Mouse (Mus musculus) lung, postnatal 36 days (tissue): ENCODE measurements at regions not wholly inside any gene's neighbourhood (a gene's known extent, or its start where the extent isn't known, plus 50 kb on each side); places are given as distances from the start of the nearest gene placed in this dataset.
A peak's percentile ranks its signal among the peaks of the same experiment; 100 is the strongest.

ENCODE experiments used
- DNase-seq: peaks from one replicate; pipeline ENCODE4 v3.0.0; 2022; ENCODE audit warnings: mixed read lengths

DNA sequence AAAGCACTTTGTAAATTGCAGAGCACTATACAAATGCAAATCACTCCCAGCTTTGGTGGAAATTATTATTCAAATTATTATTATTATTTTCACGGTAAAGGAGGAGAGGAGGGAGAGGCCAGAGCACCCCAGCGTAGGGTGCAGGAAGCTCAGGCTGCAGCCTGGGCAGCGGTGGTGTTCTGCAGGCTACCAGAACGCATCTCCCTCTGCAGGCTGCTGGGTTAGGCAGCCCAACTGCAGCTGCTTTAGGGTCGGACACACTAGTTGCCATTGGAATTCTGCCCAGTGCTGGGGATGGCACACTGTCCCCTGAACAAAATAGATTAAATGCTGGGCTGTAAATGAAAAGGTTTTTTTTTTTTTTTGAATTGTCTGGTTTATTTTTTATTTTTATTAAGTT is 189.7 kb upstream of the 4931429L15Rik start:
- no peak for DNase-seq

DNA sequence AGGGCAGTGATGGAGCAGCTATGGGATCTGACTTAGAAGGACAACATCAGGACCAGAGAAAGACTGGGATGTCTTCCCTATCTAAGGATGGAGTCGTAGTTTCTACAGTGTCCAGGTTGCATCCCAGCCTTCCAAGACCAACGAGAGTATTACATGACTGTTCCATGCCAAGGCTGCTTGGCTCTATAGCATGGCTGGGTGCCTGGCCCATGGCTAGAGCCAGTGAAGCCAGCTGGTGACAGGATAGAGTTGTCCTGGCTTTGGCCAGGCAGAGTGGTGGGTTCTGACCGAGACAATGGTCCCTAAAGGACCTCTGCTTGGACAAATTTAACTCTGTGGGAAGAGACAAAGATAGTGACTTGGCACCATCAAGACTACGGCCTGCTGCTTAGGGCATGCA is 187.2 kb upstream of the 4931429L15Rik start:
- no peak for DNase-seq

DNA sequence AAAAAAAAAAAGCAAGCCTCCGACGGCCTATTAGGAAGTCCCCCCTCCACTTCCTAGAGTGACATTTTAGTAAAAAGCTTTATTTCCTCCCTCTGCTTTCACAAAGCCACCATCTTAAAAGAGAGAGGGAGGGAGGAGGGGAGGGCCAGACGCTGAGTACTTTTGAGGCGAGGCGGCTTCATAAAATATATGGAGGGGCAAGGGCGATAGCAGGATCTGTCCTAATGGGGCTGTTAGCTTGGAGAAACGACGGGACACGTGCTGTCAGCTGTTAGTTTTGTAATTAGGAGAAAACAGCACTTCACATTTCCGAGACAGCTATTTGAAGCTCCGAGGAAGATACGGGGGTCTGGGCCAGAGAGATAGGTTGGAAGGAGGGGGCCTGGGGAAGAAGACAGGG is 184.8 kb upstream of the 4931429L15Rik start:
- DNase-seq, result no peak

GRCm38 (mm10) chr9:46504133-46504416 is 184.3 kb upstream of the 4931429L15Rik start:
- no peak for DNase-seq

- DNase-seq, result no peak
Measured at GRCm38 (mm10) chr9:46503321-46504132, 183.7 kb upstream of the 4931429L15Rik start.

GRCm38 (mm10) chr9:46499426-46499825 is 179.6 kb upstream of the 4931429L15Rik start:
- DNase-seq, result no peak

DNA sequence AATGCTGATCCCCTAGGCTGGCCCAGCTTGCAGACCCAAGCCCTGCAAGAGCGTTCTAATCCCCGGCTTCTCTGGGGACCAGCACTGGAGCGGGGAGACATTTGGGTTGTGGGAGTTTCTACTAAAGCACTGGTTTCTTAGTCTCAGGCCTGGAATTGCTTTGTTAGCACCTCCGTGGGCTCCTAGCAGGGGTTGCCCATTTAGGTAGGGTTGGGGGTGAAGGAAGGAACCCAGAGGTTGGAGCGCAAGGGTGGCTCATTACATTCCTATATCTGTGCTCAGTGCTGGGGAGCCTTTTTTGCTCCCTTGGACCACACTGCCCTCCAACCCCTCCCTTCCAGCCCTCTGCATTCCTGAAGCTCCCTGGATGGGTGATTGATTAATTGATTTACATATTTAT is 179.1 kb upstream of the 4931429L15Rik start:
- no peak for DNase-seq

DNA sequence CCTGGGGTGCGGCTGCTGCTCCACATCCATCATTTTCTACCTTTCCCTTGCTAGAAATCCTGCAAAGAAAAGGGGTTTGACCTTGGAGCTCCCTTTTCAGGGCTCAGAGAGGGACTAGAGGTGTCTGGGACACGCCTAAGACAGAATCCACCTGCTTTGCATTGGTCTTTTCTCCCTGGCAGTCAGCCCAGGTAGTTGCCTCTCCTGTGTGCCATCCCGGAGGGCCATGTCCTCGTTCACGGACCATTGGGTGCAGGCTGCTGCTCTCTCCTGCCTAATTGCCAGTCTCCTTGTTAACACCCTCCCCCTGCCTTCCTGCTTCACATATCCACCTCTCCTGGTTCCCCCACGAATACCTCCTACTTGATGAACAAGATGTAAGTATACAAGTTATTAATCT is 175.5 kb upstream of the 4931429L15Rik start:
- no peak for DNase-seq

GRCm38 (mm10) chr9:46482859-46483443 is 163.2 kb upstream of the 4931429L15Rik start:
- DNase-seq, result no peak

- DNase-seq, result peak; percentile 4
Measured at GRCm38 (mm10) chr9:46482034-46482858, 162.5 kb upstream of the 4931429L15Rik start.

GRCm38 (mm10) chr9:46481491-46481890 is 161.7 kb upstream of the 4931429L15Rik start:
- DNase-seq, result no peak

GRCm38 (mm10) chr9:46480080-46480690 is 160.4 kb upstream of the 4931429L15Rik start:
- peak; percentile 73 for DNase-seq

DNA sequence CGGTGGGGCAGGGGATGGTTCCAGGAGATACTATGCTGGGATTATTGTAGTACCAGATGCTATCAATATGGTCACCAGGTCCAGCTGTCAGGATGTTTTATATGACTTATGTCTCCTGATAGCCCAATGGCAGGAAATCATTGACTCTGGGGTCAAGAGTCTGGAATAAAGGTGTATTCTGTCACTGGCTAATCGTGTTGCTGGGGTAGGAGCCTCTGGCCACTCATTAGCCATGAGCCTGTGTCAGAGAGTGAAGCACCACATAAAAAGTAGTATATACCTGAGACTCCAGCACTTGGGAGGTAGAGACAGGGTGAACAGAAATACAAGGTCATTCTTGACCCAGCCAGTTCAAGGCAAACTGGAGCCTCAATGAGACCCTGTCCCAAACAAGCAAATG is 158.8 kb upstream of the 4931429L15Rik start:
- no peak for DNase-seq

- DNase-seq, result no peak
Measured at GRCm38 (mm10) chr9:46476516-46476915, 156.7 kb upstream of the 4931429L15Rik start.

DNA sequence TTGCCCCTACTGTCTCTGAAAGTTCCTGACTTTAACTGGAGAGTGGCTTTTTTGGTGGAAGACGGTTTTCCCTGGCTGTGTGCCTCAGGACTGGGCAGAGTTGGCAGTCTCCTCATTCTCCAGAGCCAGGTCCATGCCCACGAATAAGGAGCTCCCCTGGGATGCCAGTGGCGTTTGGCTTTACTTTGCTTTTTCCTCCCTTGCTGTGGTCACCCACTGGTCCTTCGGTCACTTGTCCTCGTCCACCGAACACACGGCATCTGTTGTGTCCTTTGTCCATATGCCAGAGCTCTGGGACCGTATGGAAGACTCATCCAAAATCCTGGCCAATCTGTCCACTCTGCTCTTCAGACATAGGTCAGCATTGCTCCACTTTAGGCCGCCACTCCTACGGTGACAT is 153.9 kb upstream of the 4931429L15Rik start:
- DNase-seq, result no peak

GRCm38 (mm10) chr9:46469521-46469920 is 149.7 kb upstream of the 4931429L15Rik start:
- DNase-seq, result no peak

DNA sequence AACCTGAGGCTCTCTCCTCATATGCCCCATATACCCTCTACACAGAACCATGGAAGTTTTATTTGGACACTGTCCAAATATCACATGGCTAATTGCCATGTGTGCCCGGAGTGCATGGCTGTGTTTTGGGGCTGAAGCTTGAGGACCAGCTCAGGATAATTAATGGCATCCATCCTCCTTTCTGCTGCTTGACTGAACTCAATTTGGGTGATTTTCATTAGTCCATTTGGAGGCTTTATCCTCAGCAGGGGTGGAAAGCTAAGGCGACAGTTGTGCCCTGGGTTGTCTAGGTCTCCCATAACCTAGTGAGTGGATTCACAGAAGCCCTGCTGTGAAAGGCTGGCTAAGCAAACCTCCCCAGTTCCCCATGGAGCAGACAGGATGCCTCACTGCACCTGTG is 148.5 kb upstream of the 4931429L15Rik start:
- no peak for DNase-seq

- DNase-seq, result no peak
Measured at GRCm38 (mm10) chr9:46467671-46468070, 147.9 kb upstream of the 4931429L15Rik start.

GRCm38 (mm10) chr9:46462681-46463080 is 142.9 kb upstream of the 4931429L15Rik start:
- DNase-seq, result no peak

GRCm38 (mm10) chr9:46457945-46458344 is 138.2 kb upstream of the 4931429L15Rik start:
- DNase-seq, result no peak

- DNase-seq, result no peak
Measured at GRCm38 (mm10) chr9:46454807-46455610, 135.2 kb upstream of the 4931429L15Rik start.
